In the genomic region with DNA sequence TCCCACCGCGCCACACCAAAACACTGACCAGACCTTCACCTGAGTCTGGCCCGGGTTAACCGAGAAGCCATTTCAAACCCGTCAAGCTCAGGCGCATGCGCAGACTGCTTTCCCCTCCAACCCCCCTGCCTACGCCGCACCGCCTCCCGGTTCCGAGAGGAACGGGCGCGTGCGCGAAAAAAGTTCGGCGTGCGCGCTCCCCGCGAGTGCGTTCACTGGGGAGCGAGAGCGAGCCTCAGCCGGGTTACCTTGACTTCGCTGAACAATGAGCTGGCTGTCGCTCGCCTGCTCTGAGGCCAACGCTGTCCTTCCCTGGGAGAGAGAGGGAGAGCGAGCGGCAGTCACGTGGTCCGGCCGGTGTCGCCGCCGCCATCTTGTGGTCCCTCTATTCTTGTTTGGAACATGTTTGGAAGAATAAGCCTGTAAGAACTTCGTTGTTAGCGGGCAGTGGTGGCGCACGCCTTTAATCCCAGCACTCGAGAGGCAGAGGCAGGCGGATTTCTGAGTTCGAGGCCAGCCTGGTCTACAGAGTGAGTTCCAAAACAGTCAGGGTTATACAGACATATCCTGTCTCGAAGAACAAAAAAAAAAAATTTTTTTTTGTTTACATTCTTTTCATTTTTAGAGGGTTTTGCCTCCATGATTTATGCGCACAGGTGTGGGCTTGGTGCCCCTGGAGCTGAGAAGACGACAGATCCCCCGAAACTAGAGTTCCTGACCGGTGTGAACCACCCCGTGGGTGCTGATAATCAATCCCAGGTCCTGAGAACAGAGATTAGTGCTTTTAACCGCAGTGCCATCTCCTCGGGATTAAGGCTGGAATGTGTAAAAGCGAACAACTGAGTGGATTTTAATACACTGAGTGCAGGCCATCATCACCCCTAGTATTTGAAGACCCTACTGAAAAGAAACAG, we compare ENCODE assay signal across 7 mouse cellular contexts. TPM values are rescaled to one million over a fixed set of nuclear protein-coding genes. Genes with fewer than 3 reads are reported as not detected.
DNase-seq lines count a peak whose midpoint lies in the region; ATAC-seq lines count a peak whose summit lies in the region.

Gene Ccar1 (minus strand): TSS at position 110 of the 914 bp plus-strand sequence.

- no peaks in the 10 kb centered on the region for H3K9me3 ChIP-seq in embryonic facial prominence, embryonic 12.5 days
- no peaks in the 10 kb centered on the region for H3K9me3 ChIP-seq in limb, embryonic 11.5 days (ENCODE audit: control insufficient read depth, low read length)
- H3K9me3 ChIP-seq in midbrain, embryonic 14.5 days (ENCODE audit: control insufficient read depth, low read length): no peaks in the 10 kb centered on the region

- peaks cover 26% of the 10 kb centered on the region for H3K36me3 ChIP-seq in embryonic facial prominence, embryonic 12.5 days
- peaks cover 12% of the 10 kb centered on the region; the same call in 1 of the 2 replicates for H3K36me3 ChIP-seq in limb, embryonic 11.5 days (ENCODE audit: control insufficient read depth, insufficient read depth, low read length)
- H3K36me3 ChIP-seq in midbrain, embryonic 14.5 days (ENCODE audit: control insufficient read depth, insufficient read depth, low read length): peaks cover 29% of the 10 kb centered on the region

- H3K4me2 ChIP-seq in embryonic facial prominence, embryonic 12.5 days (replicated peaks): peak within 1 kb of the TSS; percentile 58
- peak within 1 kb of the TSS; percentile 49 for H3K4me2 ChIP-seq in limb, embryonic 11.5 days (ENCODE audit: low read depth, severe bottlenecking)
- H3K4me2 ChIP-seq in midbrain, embryonic 14.5 days (ENCODE audit: low read length): peak within 1 kb of the TSS; percentile 65

- ATAC-seq in embryonic facial prominence, embryonic 12.5 days (ENCODE audit: insufficient number of reproducible peaks, insufficient read depth, low FRiP score, low TSS enrichment): peak; percentile 98
- peak; percentile 97 for ATAC-seq in limb, embryonic 11.5 days (ENCODE audit: insufficient number of reproducible peaks, low FRiP score, low TSS enrichment, low read depth)
- ATAC-seq in midbrain, embryonic 14.5 days (ENCODE audit: low FRiP score, low TSS enrichment): peak; percentile 98

- no peaks in the 10 kb centered on the region for H3K27me3 ChIP-seq in embryonic facial prominence, embryonic 12.5 days
- H3K27me3 ChIP-seq in limb, embryonic 11.5 days (ENCODE audit: control insufficient read depth, insufficient read depth, low read length): no peaks in the 10 kb centered on the region
- H3K27me3 ChIP-seq in midbrain, embryonic 14.5 days (ENCODE audit: control insufficient read depth, insufficient read depth, low read length): no peaks in the 10 kb centered on the region

- H3K9ac ChIP-seq in embryonic facial prominence, embryonic 12.5 days: peak within 1 kb of the TSS; percentile 95
- H3K9ac ChIP-seq in limb, embryonic 11.5 days (ENCODE audit: low read length): peak within 1 kb of the TSS; percentile 98
- peak within 1 kb of the TSS; percentile 98 for H3K9ac ChIP-seq in midbrain, embryonic 14.5 days (replicated peaks; ENCODE audit: low read length)

- H3K4me3 ChIP-seq in embryonic facial prominence, embryonic 12.5 days: peak within 1 kb of the TSS; percentile 89
- H3K4me3 ChIP-seq in limb, embryonic 11.5 days (ENCODE audit: low read depth, low read length): peak within 1 kb of the TSS; percentile 95
- peak within 1 kb of the TSS; percentile 99 for H3K4me3 ChIP-seq in midbrain, embryonic 14.5 days (replicated peaks; ENCODE audit: low read depth, low read length)

- H3K4me1 ChIP-seq in embryonic facial prominence, embryonic 12.5 days: 0 out of 2 replicates have a peak, but pooled peaks cover 6% of the 10 kb centered on the region
- H3K4me1 ChIP-seq in limb, embryonic 11.5 days (ENCODE audit: control insufficient read depth, insufficient read depth, low read length): no peaks in the 10 kb centered on the region
- peaks cover 5% of the 10 kb centered on the region for H3K4me1 ChIP-seq in midbrain, embryonic 14.5 days (ENCODE audit: control insufficient read depth, insufficient read depth, low read length)

- H3K27ac ChIP-seq in embryonic facial prominence, embryonic 12.5 days: peak within 1 kb of the TSS; percentile 97
- peak within 1 kb of the TSS; percentile 92 for H3K27ac ChIP-seq in limb, embryonic 11.5 days (replicated peaks; ENCODE audit: low read depth, low read length)
- H3K27ac ChIP-seq in midbrain, embryonic 14.5 days (replicated peaks; ENCODE audit: low read depth, low read length): peak within 1 kb of the TSS; percentile 93

- 3% methylated on average over 55 of the region's 55 CpGs for WGBS in embryonic facial prominence, embryonic 12.5 days
- 2% methylated on average over 54 of the region's 55 CpGs for WGBS in limb, embryonic 11.5 days
- 4% methylated on average over 55 of the region's 55 CpGs for WGBS in midbrain, embryonic 14.5 days

- DNase-seq in adrenal gland, postnatal 25 days: peak; percentile 100
- DNase-seq in heart, adult 11 months: peak; percentile 100
- DNase-seq in kidney, adult 18-20 months: peak; percentile 99
- peak; percentile 100 for DNase-seq in limb, embryonic 11.5 days (ENCODE audit: low spot score)
- peak; percentile 100 for DNase-seq in midbrain, embryonic 14.5 days
- DNase-seq in spleen, adult 18-20 months: peak; percentile 97 to 99

RNA-seq across cellular contexts. Expression of gene Ccar1, which starts in this region (rescaled TPM):
- total RNA-seq in adrenal gland, postnatal 25 days (2021): 65.3 and 69.8 TPM in 2 replicates
- polyA plus RNA-seq in embryonic facial prominence, embryonic 12.5 days (2016; fragmentation: Nextera tagmentation; extraction: Ambion mirVana): 142 and 146 TPM in 2 replicates
- polyA plus RNA-seq in limb, embryonic 11.5 days (2014; fragmentation: Nextera tagmentation; extraction: Ambion mirVana): 181 and 192 TPM in 2 replicates
- 86.9 and 116 TPM in 2 replicates for polyA plus RNA-seq in midbrain, embryonic 14.5 days (2014; fragmentation: Nextera tagmentation; extraction: Ambion mirVana)

Comparison
In these comparisons a context has a peak if more than half of its experiments do, and no peak if none do; other contexts are left out.
1. Peak in every context shown above with its lines: DNase-seq, ATAC-seq, H3K4me3 ChIP-seq and H3K27ac ChIP-seq.